Mouse (Mus musculus): ENCODE data around the gene Gm11037.

Gene Gm11037

GRCm38 (mm10) chr2:131152166-131152730, 19.0 kb downstream of the Gm11037 start:
- no peak for DNase-seq

- no peak for DNase-seq
Measured at GRCm38 (mm10) chr2:131154036-131154435, 20.7 kb downstream of the Gm11037 start.

- no peak for DNase-seq
Measured at GRCm38 (mm10) chr2:131156987-131157386, 23.7 kb downstream of the Gm11037 start.

GRCm38 (mm10) chr2:131159491-131159910, 26.2 kb downstream of the Gm11037 start:
- DNase-seq: peak; percentile 30

DNA sequence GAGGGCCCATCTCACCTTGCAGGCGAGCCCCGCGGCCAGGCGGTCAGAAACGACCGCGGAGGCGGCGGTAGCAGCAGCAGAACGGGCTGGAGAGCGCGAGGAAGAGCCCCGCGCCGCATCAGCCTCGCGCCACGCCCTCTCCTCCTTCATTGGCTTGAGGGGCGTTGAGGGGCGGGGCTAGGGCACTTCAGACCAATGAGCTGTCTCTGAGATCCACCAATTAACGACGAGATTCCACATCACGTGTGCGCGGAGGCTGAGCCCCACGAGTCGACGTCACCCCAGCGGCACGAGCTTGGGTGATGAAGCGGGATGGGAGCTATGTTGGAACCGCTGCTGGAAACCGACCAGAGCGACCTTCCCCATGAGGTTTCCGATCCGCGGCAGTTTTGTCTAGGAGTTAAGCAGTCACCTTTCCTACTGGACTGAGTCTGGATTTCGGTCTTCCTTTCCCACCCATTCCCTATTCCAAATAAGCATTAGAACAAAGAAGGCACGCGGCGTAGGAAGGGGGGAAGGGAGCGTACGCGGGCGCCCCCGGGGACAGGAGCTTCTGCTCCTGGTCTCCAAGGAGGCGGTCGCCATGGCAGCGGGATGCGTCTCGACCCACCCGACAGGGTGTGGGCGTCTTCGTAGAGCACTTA, 26.8 kb downstream of the Gm11037 start, which contains the start of gene 1700037H04Rik:
Gene 1700037H04Rik, minus strand, starts transcription at position 144 of the 644 bp plus-strand sequence.
- peak; percentile 94 for DNase-seq

GRCm38 (mm10) chr2:131160671-131161111, 27.4 kb downstream of the Gm11037 start:
- no peak for DNase-seq

- no peak for DNase-seq
Measured at GRCm38 (mm10) chr2:131163924-131164323, 30.6 kb downstream of the Gm11037 start.

DNA sequence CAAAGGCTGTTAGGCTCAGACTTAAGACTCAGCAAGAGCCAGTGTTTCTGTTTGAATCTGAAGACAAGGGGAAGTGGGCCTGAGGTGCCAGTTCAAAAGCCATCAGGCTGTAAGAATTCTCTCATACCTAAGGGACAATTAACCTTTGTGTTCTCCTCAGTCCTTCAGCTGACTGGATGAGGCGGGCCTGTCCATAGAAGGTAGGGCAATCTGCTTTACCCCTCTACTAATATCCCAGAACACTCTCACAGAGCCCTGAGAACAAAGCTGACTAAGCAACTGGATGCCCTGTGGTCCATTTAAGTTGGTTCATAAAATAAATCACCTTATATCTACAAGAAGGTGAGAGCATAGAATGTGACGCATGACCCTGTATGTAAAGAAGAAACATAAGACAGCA, 32.9 kb downstream of the Gm11037 start:
- DNase-seq: no peak

DNA sequence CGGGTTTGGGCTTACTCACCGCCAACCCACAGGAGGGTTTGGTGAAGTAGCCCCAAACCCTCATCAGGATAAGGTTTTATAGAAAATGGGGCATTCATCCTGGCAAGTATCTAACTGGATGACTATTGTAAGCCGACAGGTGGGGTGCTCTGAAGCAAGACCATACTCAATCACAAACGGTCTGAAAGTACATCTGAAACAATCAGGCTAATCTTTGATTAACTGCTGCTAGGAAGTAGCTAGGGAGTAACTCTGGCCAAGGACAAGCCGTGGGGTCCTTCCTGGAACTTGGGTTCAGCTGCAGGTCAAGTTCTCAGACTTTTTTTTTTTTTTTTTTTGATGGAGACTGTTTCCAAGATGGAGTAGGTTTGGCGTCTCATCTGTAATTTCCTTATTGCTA, 34.7 kb downstream of the Gm11037 start:
- no peak for DNase-seq

DNA sequence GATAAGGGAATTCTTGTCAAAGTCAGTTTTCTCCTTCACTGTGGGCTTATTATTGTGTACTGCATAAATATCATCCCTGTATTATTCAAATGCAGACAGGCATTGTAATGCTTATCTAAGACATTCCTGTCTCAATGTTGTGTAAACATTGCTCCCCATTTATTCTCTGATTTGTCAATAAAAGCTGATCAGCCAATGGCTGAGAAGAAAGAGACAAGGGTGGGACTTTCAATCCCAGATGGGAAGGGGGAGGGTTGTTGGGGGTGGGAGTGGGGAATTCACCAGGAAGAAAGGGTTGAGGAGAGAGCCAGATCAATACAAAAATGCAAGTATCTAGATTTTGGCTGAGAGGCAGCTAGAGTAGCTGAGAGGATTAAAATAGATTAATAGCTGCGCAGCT, 35.6 kb downstream of the Gm11037 start:
- no peak for DNase-seq

GRCm38 (mm10) chr2:131170936-131171335, 37.6 kb downstream of the Gm11037 start:
- no peak for DNase-seq

DNA sequence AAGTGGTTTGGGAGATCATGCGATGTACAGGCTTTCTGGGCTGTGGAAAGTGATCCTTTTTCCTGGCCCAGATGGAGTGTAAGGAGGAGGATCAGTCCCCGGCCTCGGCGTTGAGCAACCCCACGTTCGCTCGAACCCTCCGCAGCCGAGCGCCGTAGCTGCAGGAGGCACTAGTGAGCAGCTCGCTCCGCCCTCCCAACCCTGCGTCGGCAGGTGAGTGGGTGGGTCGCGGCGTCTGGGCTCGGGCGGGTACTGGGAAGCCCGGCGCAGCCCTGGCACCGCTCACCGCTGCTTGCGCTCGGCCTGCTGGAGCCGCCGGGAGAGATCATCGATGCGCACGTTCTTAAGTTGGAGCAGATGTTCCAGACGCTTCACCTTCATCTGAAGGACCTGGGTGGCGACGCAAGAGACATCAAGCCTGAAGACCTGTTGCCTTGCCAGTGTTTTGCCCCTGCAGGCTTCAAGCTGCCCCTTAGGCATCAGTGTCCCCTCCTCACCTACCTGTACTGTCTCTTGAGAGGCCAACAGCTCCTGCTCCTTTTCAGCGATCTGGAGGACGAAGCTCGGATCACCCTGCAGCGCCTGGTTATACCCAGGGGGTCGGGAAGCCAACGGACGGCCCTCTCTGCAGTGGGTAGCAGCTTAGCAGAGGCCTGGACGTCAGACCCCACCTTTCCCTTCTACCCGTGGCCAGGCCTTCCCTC, 38.3 kb downstream of the Gm11037 start:
- DNase-seq: peak; percentile 79

- no peak for DNase-seq
Measured at GRCm38 (mm10) chr2:131172322-131172721, 39.0 kb downstream of the Gm11037 start.

DNA sequence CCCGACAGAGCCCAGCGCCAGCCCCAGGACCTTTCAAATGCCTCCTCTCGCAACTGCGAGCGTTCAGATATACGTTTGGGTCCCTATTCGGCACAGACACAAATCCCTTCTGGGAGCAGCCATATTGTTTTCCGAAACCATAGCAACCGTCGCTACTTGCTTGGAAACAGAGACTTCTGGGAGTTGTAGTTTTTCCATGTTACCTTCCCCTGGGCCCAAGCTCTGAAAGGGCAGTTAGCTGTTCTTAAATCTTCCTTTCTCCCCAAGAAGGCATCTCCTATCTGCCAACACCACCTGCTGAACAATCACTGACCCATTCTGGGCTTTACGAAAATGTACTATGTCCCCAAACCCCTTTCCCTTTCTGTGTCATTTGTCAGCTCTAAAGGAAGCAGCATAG, 41.4 kb downstream of the Gm11037 start:
- DNase-seq: peak; percentile 61

GRCm38 (mm10) chr2:131175286-131175944, 42.1 kb downstream of the Gm11037 start:
- no peak for DNase-seq

DNA sequence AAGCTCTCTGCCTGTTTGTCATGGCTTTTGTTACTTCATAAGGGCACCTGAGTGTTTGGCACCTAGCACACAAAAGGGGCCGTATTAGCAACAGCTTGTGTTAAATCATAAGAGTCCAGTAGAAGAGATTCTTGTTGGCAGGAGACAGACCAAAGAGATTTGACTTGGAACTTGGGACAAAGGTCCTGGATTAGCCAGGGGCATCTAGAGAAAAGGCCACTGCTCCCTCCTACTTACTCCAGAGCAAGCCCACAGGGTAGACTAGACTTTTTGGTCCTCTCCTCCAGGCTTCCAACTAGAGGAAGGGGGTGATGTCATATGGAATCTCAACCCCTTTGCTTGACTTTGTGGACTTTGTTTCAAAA, 42.6 kb downstream of the Gm11037 start:
- no peak for DNase-seq

DNA sequence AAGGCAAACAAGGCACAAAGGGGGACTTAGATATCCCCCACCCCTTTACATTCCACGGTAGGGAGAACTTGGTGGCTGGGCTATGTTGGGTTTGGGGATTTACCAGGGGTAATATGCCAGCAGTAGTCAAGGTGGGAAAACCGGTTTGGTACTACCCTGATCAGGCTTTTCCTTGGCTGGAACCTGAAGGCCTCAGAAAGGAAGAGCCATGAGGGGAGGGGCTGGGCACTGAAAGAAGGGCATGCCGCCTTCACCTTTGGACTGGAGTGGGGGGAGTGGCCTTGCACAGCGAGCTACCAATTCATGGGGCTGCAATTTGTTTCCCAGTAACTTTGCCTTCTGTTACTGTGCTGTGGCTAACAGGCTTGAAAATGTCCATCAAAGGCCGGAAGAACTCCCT, 43.2 kb downstream of the Gm11037 start:
- no peak for DNase-seq

- DNase-seq: no peak
Measured at GRCm38 (mm10) chr2:131177932-131178331, 44.6 kb downstream of the Gm11037 start.

- no peak for DNase-seq
Measured at GRCm38 (mm10) chr2:131178828-131179245, 45.5 kb downstream of the Gm11037 start.

- DNase-seq: peak; percentile 68
Measured at GRCm38 (mm10) chr2:131179246-131179886, 46.1 kb downstream of the Gm11037 start.

- peak; percentile 88 for DNase-seq
Measured at GRCm38 (mm10) chr2:131179990-131180587, 46.8 kb downstream of the Gm11037 start, which contains the start of gene Cenpb. Cenpb (minus strand) TSS chr2:131180067.

All from right cerebral cortex, postnatal 25 days (tissue).